Mouse (Mus musculus): Measurements from ENCODE around the gene Dmbx1. TPM values are rescaled to one million over a fixed set of nuclear protein-coding genes. Genes with fewer than 3 reads are reported as not detected.

Gene Dmbx1
- total RNA-seq, 1 experiment: 0.18 TPM

DNA sequence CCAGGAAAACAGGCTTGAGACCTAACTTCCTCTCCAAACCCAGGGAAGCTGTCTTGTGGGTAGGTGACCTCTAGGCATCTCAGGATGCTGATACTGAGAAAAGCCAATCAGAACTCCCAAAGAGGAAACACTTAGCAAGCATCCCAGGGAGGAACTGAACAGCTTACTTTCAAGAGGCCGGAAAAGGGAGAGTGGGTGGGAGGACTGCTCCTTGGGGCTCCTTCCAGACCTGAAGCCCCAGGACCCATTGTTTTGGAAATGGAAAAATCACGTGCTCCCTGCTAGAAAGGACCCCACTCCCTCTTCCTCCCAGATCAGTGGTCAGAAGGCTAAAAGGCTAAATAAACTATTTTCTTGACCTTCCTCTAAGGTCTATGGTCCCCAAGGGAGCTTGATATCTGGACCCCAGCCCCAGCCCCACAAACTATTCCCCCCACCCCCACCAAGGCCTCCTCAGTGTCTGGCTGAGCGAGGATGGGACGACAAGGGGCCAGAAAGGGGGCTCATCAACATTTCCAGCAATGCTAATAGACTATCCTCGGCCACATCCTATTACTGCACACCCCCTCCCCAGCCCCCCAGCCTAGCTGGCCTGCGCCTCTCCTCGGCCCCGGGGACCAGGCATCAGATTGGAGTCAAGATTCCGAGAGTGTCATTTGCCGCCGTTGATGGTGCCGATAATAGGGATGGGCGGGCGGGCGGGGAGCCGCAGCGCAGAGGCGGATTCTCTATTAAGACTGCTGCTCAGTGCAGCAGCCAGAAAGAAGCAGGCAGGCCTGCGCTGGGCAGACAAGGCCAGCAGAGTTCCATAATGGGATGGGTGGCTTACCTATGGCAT lies 15.1 kb upstream of the Dmbx1 start:
- peak overlapping the region; percentile 64; the same call in 1 of the 2 replicates for H3K9ac ChIP-seq (ENCODE audit: insufficient read depth, low read depth, low read length, poor library complexity, severe bottlenecking)
- TF ChIP-seq CHD2 (IDR thresholded peaks at IDR 0.05; ENCODE audit: low read depth, low read length) (no peak), HCFC1 (IDR thresholded peaks at IDR 0.05; ENCODE audit: borderline replicate concordance, insufficient read depth, low read length) (no peak), ZC3H11A (IDR thresholded peaks at IDR 0.05; ENCODE audit: borderline replicate concordance, low read depth, low read length) (no peak), ZNF384 (IDR thresholded peaks at IDR 0.05; ENCODE audit: low read depth, low read length) (no peak), MAFK (IDR thresholded peaks at IDR 0.05; ENCODE audit: insufficient read depth, low read depth, low read length) (no peak)
- in situ Hi-C loops (cut with MboI; ENCODE audit: low sequenced_read_pairs in 2 of 2, unreplicated experiment in 2 of 2): no loop called here
- peaks cover 2 to 19% of the 10 kb centered on the region in 2 experiments; a peak in 2 of 4 replicates for H3K4me1 ChIP-seq (ENCODE audit: control insufficient read depth in 2 of 2, insufficient read depth in 2 of 2, low read length in 2 of 2, poor library complexity in 1 of 2)
- peak overlapping the region; percentile 78 for H3K27ac ChIP-seq (ENCODE audit: insufficient read depth, low read depth, low read length, poor library complexity, severe bottlenecking)
- DNase-seq (ENCODE audit: low read depth, low spot score): no peak
- no peaks in the 10 kb centered on the region for H3K36me3 ChIP-seq (ENCODE audit: control insufficient read depth, insufficient read depth, low read length, poor library complexity, severe bottlenecking)
- no peaks in the 10 kb centered on the region for H3K9me3 ChIP-seq (ENCODE audit: control insufficient read depth, insufficient read depth, low read depth, low read length)
- peak overlapping the region; percentile 54 to 56; a peak in 3 of 4 replicates for H3K4me3 ChIP-seq (ENCODE audit: insufficient read depth in 1 of 2, low read depth in 1 of 2, low read length in 2 of 2, poor library complexity in 1 of 2, severe bottlenecking in 1 of 2)

DNA sequence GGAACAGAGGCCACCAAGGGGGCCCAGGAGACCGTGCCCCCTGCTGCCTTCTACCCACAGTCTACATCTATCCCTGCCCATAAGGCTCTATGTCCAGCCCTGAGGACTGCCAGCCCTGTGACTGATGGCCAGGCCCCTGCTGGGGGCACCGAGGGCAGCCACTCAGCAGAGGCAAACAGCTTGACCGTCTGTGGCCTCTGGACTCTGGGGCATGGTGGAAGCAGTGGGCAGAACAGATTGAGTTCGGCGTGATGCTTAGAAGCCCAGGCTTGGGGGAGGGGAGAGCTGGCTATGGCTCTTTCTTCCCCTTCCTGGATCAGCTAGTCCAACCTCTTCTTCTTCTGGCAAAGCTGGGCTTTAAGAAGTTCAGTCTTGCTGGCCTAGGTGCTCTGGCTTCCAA lies 13.8 kb upstream of the Dmbx1 start:
- Histone ChIP-seq H3K27ac (ENCODE audit: insufficient read depth, low read depth, low read length, poor library complexity, severe bottlenecking) (no peak overlapping the region), H3K4me3 (ENCODE audit: insufficient read depth in 1 of 2, low read depth in 1 of 2, low read length in 2 of 2, poor library complexity in 1 of 2, severe bottlenecking in 1 of 2) (no peak overlapping the region), H3K4me1 (ENCODE audit: control insufficient read depth in 2 of 2, insufficient read depth in 2 of 2, low read length in 2 of 2, poor library complexity in 1 of 2) (peaks cover 2 to 14% of the 10 kb centered on the region in 2 experiments; a peak in 2 of 4 replicates), H3K9ac (ENCODE audit: insufficient read depth, low read depth, low read length, poor library complexity, severe bottlenecking) (no peak overlapping the region), H3K9me3 (ENCODE audit: control insufficient read depth, insufficient read depth, low read depth, low read length) (no peaks in the 10 kb centered on the region), H3K36me3 (ENCODE audit: control insufficient read depth, insufficient read depth, low read length, poor library complexity, severe bottlenecking) (no peaks in the 10 kb centered on the region)
- in situ Hi-C loops (cut with MboI; ENCODE audit: low sequenced_read_pairs in 2 of 2, unreplicated experiment in 2 of 2): no loop called here
- TF ChIP-seq CHD2 (IDR thresholded peaks at IDR 0.05; ENCODE audit: low read depth, low read length): no peak
- no peak for TF ChIP-seq ZC3H11A (IDR thresholded peaks at IDR 0.05; ENCODE audit: borderline replicate concordance, low read depth, low read length)
- TF ChIP-seq HCFC1 (IDR thresholded peaks at IDR 0.05; ENCODE audit: borderline replicate concordance, insufficient read depth, low read length): no peak
- TF ChIP-seq MAFK (IDR thresholded peaks at IDR 0.05; ENCODE audit: insufficient read depth, low read depth, low read length): no peak
- no peak for DNase-seq (ENCODE audit: low read depth, low spot score)

DNA sequence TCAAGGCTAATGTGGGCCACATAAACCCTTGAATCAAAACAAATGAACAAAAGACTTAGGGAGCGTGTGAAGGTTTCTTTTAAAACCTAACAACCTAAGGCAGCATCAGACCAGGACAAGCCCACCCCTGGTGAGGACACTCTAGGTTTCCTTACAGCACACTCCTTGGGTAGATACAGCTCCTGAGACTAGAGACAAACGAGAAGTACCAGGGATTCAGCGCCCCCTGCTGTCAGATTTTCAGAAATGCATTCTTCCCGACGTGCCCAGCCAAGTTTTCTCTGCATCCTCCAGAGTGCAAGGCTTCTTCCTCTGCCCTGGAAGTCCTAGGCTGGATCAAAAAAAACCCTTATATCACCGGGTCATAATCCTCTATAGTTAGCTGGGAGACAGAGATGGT lies 13.0 kb upstream of the Dmbx1 start:
- H3K9me3 ChIP-seq (ENCODE audit: control insufficient read depth, insufficient read depth, low read depth, low read length): no peaks in the 10 kb centered on the region
- H3K36me3 ChIP-seq (ENCODE audit: control insufficient read depth, insufficient read depth, low read length, poor library complexity, severe bottlenecking): no peaks in the 10 kb centered on the region
- DNase-seq (ENCODE audit: low read depth, low spot score): no peak
- in situ Hi-C loops (cut with MboI; ENCODE audit: low sequenced_read_pairs in 2 of 2, unreplicated experiment in 2 of 2): no loop called here
- H3K4me3 ChIP-seq (ENCODE audit: insufficient read depth in 1 of 2, low read depth in 1 of 2, low read length in 2 of 2, poor library complexity in 1 of 2, severe bottlenecking in 1 of 2): no peak overlapping the region
- H3K4me1 ChIP-seq (ENCODE audit: control insufficient read depth in 2 of 2, insufficient read depth in 2 of 2, low read length in 2 of 2, poor library complexity in 1 of 2): peaks cover 2 to 14% of the 10 kb centered on the region in 2 experiments; a peak in 2 of 4 replicates
- TF ChIP-seq CHD2 (IDR thresholded peaks at IDR 0.05; ENCODE audit: low read depth, low read length) (no peak), ZC3H11A (IDR thresholded peaks at IDR 0.05; ENCODE audit: borderline replicate concordance, low read depth, low read length) (0 out of 2 replicates have a peak, but pooled peaks have one; percentile 20)
- no peak overlapping the region for H3K9ac ChIP-seq (ENCODE audit: insufficient read depth, low read depth, low read length, poor library complexity, severe bottlenecking)
- no peak overlapping the region for H3K27ac ChIP-seq (ENCODE audit: insufficient read depth, low read depth, low read length, poor library complexity, severe bottlenecking)

DNA sequence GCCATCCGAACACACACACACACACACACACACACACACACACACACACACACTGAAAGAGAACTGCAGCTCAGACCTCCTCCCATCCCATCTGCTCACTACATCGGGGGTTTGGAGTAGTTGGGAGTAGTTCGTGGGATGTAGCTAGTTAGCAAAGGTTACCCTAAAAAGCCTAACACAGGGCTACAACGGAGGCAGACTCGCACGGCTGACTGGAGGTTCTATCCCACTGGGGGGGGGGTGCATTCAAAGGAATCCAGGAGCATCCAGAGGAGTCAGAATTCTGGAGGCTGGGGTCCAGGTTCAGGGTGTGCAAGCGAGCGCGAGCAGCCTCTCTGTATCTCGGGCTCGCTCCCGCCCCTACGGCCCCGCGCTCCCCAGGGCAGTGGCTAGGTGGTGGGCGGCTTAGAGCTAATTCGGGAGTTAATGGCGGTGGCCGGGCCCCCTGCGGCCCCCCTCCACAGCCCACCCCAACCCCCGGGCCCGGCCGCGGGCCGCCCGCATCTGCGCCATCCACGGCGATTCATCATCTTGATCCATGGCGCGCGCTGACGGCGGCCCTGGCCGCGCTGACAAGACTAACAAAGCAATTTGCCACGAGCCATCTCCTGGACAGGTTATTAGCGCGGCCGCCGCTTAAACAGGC lies 4.1 kb upstream of the Dmbx1 start:
- Histone ChIP-seq H3K4me1 (ENCODE audit: control insufficient read depth in 2 of 2, insufficient read depth in 2 of 2, low read length in 2 of 2, poor library complexity in 1 of 2) (peaks cover 0 to 5% of the 10 kb centered on the region in 2 experiments; a peak in 1 of 4 replicates), H3K4me3 (ENCODE audit: insufficient read depth in 1 of 2, low read depth in 1 of 2, low read length in 2 of 2, poor library complexity in 1 of 2, severe bottlenecking in 1 of 2) (peak overlapping the region; percentile 26 to 54), H3K9me3 (ENCODE audit: control insufficient read depth, insufficient read depth, low read depth, low read length) (no peaks in the 10 kb centered on the region), H3K36me3 (ENCODE audit: control insufficient read depth, insufficient read depth, low read length, poor library complexity, severe bottlenecking) (no peaks in the 10 kb centered on the region), H3K27ac (ENCODE audit: insufficient read depth, low read depth, low read length, poor library complexity, severe bottlenecking) (no peak overlapping the region), H3K9ac (ENCODE audit: insufficient read depth, low read depth, low read length, poor library complexity, severe bottlenecking) (peak overlapping the region; percentile 30; the same call in 1 of the 2 replicates)
- TF ChIP-seq ZNF384 (IDR thresholded peaks at IDR 0.05; ENCODE audit: low read depth, low read length): no peak
- no peak for TF ChIP-seq ZC3H11A (IDR thresholded peaks at IDR 0.05; ENCODE audit: borderline replicate concordance, low read depth, low read length)
- TF ChIP-seq MAFK (IDR thresholded peaks at IDR 0.05; ENCODE audit: insufficient read depth, low read depth, low read length): no peak
- no peak for TF ChIP-seq HCFC1 (IDR thresholded peaks at IDR 0.05; ENCODE audit: borderline replicate concordance, insufficient read depth, low read length)
- TF ChIP-seq CHD2 (IDR thresholded peaks at IDR 0.05; ENCODE audit: low read depth, low read length): no peak
- DNase-seq (ENCODE audit: low read depth, low spot score): no peak
- in situ Hi-C loops (cut with MboI; ENCODE audit: low sequenced_read_pairs in 2 of 2, unreplicated experiment in 2 of 2): loop anchor here (25.0 kb wide), 2 partner anchors 881 to 1031 kb away; partner anchors contain the start of genes Tal1 (in 2 of the 2) and Foxd2 (in 1 of the 2)

All from ES-E14 (cell line).